Mouse (Mus musculus): Measurements from ENCODE around the gene Gm17606.
"Not testable (repeated sequence)": the region's sequence is repeated elsewhere in the genome, so short reads cannot be mapped to it uniquely, and the experiment has no call there.

Gene Gm17606

DNA sequence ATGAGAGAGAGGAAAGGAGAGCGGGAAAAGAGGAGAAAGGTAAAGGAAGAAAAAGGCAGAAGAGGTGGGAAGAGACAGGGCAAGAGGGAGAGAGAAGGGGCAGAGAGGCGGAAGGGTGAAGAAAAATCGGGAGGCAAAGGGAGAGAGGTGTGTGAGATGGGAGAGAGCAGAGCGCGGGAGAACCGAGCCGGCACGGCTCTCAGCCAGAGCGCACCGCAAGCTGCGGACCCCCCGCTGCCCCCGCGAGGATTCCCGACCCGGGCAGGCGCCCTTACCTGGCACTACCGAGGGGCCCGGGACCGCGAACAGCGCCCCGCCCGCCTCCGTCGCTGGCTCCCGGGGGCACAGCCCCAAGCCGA, at the start of gene Gm17606:
Gene Gm17606, plus strand, starts transcription at position 7 of the 359 bp plus-strand sequence.
- no peak; the same call in 1 of the 2 replicates for ATAC-seq (ENCODE audit: low TSS enrichment)

DNA sequence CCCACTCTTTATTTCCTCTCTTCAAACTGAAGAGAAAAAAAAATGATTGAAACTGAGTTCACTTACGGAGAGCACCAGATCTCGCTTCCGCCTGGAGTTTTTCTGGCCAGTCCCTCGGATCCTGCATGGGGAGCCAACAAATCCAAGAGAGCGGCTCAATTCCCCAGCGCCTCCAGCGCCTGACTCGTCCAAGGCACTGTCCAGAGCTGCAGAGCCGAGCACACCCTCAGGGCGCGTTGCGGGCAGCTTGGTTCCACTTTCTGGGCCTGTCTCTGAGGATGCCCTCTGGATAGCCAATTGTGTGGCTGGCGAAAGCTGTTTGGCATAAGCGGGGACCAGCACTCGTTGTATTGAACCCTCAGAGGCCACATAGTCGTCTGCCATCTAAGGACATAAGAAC, 49.7 kb upstream of the Gm17606 start:
- no peak for ATAC-seq (ENCODE audit: low TSS enrichment)

DNA sequence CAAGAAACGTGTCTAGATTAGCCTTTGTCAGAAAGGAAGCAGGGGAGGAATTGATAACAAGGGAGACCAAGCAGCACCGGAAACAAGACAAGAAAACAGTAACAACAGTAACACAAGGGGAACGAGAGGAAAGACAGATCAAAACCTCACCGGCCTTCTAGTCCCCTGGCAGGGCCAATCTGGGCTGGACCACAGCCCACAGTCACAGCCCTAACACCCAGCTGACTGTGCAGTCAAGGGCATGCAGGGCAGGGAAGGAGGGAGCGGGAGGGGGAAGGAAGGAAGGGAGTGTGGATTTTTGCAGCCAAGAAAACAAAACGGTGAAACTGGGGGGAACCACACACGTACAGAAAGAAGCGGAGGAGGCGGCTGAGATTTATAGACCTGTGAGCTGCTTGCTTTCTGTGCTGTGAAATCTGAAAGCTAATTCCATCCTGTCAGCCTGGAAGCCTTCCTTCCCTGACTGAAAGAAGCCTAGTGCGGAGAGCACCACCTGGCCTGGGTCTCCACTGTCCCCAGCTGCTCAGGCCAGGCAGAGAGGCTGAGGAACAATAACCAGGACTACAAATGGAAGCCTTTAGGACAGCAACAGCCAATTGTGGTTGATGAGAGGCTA, 48.3 kb upstream of the Gm17606 start:
- ATAC-seq (ENCODE audit: low TSS enrichment) = peak; percentile 77

DNA sequence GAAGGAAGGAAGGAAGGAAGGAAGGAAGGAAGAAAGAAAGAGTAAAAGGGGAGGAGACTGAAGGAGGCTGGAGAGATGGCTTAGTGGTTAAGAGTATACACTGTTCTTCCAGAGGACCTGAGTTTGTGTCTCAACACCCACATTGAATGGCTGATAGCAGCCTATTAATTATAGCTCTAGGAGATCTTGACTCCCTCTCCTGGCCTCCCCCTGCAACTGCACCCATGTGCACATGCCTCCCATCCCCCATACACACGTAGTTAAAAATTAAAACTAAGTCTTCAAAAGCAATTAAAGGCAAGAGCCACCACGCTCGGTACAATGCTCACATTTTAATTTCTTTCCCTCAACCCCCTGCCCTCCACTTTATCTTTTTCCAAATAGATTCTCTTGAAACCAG, 46.7 kb upstream of the Gm17606 start:
- no peak for ATAC-seq (ENCODE audit: low TSS enrichment)

DNA sequence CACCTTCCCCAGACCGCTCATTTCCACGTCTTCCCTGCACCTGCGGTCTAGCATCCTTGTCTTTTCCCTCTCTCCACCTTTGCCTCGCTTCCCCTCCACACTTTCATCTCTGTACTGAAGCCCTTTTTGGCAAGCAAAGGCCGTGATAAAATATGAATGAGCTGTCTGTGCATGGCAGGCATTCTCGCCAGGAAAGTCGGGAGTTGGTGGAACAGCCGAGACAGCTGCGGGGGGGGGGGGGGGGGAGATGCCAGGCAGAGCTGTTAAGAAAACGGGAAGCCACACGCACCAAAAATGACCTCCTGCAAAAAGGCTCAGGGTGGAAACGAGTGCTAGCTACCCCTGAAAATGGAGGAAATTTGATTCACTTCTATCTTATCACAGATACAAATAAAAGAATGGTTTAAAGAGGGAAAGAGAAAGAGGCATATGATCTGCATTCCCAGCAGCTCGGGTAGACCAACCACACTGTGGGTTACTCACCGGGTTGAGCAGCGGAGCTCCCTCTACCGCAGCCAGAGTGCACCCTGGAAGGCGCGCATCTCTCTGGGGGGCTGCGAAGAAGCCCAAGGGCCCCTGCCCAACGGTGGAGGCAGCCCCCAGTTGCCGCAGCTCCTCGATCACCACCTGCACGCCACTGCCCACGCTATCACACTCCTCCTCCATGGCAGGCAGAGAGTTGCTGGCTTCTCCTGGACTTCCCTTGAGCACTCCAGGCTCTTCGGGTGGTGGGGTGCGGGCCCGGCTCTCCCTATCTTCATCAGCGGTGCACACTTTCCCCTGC, 45.9 kb upstream of the Gm17606 start:
- peak; percentile 77 for ATAC-seq (ENCODE audit: low TSS enrichment)

DNA sequence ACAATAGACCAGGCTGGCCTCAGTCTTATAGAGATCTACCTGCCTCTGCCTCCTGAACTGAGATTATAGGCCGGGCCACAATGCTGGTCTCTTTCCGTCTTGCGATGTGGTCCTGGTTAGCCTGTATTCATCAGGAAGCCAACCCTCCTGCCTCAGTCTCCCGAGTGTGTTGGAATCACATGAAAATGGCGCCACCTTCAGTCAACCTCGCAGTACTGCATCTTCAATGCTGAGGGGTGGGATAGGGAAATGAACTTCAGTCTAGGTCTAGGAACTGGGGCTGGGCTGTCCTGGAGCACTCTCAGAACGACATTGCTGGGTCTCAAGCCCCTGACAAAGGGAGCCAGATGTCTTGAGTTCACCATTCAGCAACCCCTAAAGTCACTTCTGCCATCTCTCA, 43.7 kb upstream of the Gm17606 start:
- ATAC-seq (ENCODE audit: low TSS enrichment) = no peak

DNA sequence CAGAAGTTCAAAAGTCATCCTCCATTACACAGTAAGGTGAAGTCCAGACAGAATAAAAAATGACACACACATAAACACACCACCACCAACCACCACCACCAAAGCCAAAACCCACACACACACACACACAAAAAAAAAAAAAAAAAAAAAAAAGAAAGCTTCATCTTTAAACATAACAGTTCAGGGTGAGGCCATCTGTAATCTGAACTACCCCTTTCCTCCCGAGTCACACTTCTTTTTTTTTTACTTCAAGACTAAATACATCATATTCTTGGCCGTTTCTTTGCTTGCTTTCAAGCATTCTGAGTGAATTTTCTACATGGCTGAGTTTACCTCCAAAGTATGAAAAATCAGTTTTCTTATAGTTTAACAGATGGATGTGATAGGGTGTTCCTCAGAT, 39.2 kb upstream of the Gm17606 start:
- no peak for ATAC-seq (ENCODE audit: low TSS enrichment)

DNA sequence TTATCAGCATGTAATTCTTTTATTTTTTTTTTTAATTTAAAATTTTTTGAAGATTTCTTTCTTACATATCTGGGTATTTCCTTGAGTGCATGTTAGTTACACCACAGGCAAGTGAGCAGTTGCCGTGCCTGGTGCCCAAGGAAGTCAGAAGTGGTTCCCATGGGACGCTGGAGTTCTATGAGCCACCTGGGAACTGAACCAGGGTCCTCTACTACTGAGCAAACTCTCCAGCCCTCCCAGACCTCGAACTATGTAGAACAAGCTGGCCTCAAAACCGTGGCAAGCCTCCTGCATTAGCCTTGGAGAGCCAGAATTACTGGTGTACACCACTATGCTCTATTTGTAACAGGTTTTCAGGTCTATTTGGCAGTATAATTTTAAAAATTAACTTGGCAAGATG, 38.1 kb upstream of the Gm17606 start:
- no peak for ATAC-seq (ENCODE audit: low TSS enrichment)

DNA sequence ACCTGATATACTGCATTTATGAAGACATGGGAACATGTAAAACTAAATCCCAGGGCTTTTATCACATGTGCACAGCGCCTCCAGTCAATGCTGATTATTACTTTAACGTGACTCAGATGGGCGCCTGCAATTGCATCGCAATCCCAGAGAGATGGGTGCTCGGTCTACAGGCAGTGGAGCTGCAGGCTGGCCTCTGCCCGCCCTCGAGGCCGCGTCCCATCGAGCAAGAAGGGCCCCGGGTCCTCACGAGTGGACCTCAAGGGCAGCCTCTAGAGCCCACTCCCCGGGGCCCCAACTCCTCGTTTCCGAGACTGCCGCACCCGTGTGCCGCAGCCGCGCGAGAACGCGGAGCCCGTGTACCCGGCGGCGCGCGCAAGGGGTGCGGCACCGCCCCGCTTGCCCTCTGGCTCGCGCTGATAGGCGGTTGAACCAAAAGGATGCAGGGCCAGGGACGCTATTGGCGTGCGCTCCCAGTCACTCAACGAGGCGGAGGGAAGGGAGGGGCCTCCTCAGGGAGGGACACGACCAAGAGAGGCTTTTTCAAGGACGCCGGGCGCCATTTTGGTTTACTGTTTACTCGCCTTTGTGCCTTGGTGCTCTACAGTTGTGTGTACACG, 37.6 kb upstream of the Gm17606 start:
- ATAC-seq (ENCODE audit: low TSS enrichment) = peak; percentile 95

DNA sequence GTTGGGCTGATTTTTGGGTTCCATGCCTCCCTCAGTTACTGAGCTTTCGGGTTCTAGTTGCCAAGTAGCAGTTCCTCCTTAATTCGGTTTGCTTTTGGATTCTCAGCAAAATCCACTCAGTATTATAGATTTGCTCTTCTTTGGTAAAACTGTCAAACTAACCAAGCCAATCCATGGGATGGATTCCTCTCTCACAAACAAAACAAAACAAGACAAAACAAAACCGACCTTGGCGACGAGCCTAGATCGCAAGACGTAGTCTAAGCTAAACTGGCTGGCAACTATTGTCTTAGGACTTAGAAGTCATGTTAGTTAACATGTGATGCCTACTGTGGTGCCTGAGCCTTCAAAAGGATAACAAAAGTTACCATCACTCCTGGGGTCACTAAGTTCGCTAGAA, 37.1 kb upstream of the Gm17606 start:
- ATAC-seq (ENCODE audit: low TSS enrichment) = no peak

DNA sequence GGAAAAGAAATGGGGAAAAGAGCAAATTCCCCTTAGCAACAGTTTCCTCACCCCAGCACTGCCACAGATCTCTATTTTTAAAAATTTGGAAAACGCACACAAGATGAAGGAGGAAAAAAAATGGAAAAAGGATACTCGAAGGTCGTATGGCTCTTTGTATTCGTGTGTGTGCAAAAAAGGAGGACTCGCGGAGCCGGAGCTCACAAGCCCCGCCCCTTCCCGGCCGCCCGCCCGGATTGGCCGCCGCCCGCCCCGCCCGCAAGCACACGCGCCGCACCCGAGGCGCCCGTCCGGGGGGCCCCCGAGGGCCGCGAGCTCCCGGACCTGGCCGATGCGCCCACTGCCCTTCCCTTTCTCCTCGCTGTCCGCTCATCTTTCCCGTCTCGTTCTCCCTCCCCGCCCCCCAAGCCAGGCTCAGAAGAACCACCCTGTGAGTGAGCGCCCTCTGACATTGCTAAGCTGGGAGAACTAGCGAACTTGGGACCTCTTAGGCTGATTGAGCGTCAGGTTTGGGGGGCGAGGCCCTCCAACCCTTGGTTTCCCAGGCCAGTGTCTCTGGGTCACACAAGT, 34.9 kb upstream of the Gm17606 start, which contains the start of gene 4931414P19Rik:
Gene 4931414P19Rik, minus strand, starts transcription at position 242 of the 570 bp plus-strand sequence.
- ATAC-seq (ENCODE audit: low TSS enrichment) = peak; percentile 45

DNA sequence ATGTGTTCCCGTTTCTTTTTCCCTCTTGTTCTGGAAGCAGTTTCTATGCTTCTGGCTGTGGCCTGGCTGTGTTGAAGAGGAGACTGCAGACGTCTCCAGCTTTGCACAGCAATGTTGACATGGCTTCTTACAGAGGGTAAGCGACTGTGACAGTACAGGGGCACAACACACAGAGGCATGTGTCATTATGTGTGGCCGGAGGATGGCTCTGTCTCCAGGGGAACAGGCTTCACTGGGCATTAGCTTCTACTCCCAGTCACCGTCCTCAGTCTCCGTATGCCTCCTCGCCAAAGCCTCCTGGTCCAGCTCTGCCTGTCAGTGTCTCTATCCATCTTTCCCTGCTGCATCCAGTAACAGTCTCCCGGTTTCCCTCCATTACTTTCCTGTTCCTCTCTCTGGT, 33.5 kb upstream of the Gm17606 start:
- no peak for ATAC-seq (ENCODE audit: low TSS enrichment)

DNA sequence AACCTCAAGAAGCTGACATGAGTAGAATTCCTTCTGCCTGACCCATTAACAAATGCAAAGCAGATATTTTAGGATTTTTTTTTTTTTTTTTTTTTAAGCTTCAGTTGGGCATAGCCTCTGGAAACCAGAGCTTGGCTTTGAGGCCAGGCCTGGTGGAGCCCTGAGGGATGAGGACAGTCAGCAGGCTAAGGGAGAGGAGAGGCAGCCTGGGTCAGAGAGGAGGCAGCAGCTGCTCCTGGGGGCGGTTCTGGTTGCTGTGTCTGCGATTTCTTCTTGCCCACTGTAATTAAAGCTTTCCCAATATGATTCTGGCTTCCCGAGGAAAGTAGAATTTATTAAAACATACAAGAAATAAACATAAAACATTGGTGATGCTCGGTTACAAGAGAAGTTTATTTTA, 31.5 kb upstream of the Gm17606 start:
- no peak for ATAC-seq (ENCODE audit: low TSS enrichment)

DNA sequence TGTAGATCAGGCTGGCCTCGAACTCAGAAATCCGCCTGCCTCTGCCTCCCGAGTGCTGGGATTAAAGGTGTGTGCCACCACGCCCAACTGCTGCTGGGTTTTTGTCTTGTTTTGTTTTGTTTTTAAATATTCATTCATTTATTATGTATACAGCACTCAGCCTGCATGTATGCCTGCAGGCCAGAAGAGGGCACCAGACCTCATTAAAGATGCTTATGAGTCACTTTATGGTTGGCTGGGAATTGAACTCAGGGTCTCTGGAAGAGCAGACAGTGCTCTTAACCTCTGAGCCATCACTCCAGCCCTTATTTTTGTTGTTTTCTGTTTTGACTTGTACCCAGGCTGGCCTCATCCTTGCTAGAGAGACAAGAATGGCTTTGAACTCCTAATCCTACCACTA, 30.8 kb upstream of the Gm17606 start:
- no peak for ATAC-seq (ENCODE audit: low TSS enrichment)

DNA sequence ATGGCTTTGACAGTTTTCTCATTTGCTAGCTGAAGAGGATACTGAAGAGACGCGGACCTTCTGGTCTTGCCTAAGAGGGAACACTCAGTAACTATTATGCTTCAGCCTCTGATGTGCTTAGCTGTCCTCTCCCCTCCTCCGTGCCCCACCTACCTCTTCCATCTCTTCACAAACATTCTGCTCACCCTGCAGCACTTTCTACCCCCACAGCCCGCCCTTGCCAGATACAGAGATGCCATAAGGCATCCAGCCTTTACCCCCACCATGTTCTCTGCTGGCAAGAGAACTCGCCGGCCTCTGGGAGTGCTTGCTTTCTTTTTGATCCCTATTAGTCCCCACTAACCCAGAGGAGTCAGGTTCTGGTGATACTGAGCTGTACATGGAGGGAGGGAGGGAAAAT, 30.1 kb upstream of the Gm17606 start:
- ATAC-seq (ENCODE audit: low TSS enrichment) = peak; percentile 75

DNA sequence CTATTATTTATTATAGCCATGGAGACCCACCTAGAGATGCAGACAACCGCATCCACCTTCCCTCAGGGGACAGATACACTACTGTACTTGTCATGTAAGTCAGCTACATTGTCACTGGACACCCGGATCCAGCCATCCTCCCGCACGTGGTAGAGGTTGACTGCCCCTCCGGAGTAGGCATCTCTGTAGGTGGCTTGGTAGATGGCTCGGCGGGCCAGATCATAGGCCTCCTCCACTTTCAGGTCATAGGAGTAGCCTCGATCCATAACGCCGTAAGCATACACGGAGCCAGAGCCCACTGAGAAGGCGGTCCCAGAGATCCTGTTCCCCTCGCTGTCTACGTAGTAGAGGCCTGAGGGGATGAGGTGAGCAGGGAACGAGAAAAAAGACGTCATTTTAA, 26.6 kb upstream of the Gm17606 start:
- not testable (repeated sequence) for ATAC-seq (ENCODE audit: low TSS enrichment)

DNA sequence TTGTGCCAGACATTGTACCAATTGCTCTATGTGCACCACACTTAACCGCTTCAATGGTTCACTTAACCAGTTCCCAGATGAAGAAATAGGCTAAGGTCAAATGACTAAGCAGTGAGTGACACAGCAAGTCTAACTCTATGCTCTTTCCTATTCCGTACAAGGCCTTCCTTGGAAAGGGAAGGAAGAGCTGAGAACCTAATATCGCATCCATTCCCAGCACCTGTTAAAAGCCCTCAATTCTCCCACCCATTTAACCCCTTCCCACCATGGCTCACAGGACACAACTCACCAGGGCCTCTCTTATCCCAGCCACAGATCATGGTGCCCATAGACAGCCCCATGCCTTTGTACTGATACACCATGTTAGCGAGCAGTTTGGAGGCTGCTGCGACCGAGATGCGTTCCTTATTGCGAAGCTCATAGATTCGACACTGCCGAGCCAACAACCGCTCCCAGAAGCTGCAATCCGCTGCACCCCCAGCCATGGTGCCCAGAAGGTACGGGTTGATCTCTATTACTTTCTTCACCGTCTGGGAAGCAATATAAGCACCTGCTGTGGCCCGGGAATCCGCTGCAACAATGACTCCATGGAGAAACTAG, 24.4 kb upstream of the Gm17606 start:
- no peak for ATAC-seq (ENCODE audit: low TSS enrichment)

DNA sequence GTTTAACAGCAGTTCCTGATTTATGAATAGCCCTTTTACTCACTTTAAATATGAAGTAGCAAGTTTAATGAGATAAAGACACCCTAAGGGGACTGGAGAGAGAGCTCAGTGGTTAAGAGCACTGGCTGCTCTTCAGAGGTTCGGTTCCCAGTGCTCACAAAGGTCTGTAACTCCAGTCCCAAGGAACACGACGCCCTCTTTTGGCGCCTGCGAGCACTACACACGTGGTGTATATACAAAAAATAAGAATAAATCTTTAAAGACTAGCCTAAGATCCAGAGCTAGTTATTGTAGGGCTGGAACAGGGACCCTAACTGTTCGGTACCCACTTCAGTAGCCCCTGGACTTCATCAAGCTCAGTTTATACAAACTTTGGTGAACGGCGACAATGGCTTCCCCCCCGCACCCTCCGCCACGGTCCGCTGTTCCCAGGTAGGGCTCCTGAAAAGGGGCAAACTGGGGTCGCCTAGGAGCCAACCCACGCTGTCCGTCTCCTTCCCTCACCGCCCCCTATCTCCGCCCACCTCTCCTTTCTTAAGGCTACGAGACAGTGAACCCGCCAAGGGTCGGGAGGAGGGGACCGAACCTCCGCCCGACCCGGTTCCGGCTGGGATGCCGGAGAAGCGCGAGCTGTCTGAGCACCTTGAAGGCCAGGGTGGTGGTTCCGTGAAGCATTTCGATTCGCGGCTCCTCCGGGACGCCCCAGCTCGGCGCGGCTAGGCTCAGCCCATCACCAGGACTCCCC, 23.4 kb upstream of the Gm17606 start:
- peak; percentile 68 for ATAC-seq (ENCODE audit: low TSS enrichment)

DNA sequence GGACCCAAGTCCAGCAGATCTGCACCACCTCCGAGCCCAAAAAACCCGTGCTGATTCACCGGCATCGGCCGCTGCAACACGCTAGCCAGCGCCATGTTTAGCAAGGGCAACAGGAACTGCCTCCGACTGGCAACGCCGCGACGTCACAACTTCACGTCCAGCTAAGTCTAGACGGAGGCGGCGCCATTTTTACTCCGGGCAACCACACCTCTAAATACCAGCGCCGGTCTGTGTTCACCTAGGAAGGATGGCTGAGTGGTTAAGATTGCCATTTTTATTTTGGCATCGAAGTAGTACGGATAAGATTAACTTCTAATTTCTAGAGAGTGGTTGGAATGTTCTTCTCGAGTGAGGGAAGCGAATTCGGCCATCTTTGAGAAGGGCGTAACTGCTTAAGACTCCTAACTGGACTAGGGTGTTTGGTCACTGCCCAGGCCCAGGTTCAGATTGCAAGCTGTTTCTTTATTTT, 22.8 kb upstream of the Gm17606 start, which contains the start of gene Psmb5:
Gene Psmb5, minus strand, starts transcription at position 126 of the 469 bp plus-strand sequence.
- peak; percentile 91 for ATAC-seq (ENCODE audit: low TSS enrichment)

DNA sequence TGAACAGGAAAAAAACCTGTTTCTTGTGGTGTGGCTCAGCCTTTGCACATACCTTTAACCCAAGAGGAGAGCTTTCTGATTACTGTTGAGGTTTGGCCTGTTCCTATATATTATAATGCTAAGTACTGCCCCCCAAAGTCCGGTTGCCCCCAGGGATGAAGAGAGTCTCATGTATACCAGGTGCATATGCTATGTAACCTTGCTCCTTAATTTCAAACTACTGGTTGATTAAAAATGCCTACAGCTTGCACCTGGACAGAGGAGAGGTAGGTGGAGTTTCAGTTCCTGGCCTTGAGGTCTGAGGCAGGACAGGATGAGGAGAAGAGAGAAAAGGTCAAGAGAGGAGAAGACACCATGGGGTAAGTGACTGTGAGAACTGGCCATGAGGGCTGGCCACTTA, 19.6 kb upstream of the Gm17606 start, which contains the start of gene Psmb11:
Gene Psmb11, plus strand, starts transcription at position 301 of the 400 bp plus-strand sequence.
- ATAC-seq (ENCODE audit: low TSS enrichment) = no peak

DNA sequence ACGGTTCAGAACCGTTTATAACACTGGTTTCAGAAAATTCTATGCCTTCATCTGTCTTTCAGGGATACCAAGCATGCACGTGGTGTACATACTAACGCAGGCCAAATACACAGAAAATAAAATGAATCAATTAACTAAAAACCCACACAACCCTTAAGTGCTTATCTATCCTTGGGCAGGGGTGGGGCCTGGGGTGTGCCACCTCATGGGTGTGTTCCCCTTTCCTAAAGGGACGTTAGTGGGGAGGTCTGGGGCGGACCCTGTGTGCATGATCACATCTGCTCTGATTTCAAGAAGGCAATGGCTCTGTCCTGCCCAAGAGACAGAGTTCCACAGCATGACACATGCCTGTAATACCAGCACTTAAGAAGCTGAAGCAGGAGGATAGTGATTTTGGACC, 17.4 kb upstream of the Gm17606 start:
- no peak for ATAC-seq (ENCODE audit: low TSS enrichment)
